Mouse (Mus musculus): ENCODE measurements around the gene Polh. TPM values are rescaled to one million over a fixed set of nuclear protein-coding genes. Genes with fewer than 3 reads are reported as not detected.

Polh gene
- polyA plus RNA-seq, 1 experiment from 2014 or later, result 6.6 TPM

GRCm38 (mm10) chr17:46123953-46124700 lies 78.3 kb downstream of the Polh start:
- DNase-seq (ENCODE audit: low spot score), result no peak
- H3K36me3 ChIP-seq (ENCODE audit: insufficient read depth, low read length), result peaks cover 43% of the 10 kb centered on the region
- H3K27ac ChIP-seq (ENCODE audit: low read length), result no peak overlapping the region
- ATAC-seq, result no peak
- no peaks in the 10 kb centered on the region for H3K9me3 ChIP-seq (ENCODE audit: low read length)
- TF ChIP-seq EP300 (IDR thresholded peaks at IDR 0.05), result no peak
- TF ChIP-seq CTCF (IDR thresholded peaks at IDR 0.05), result no peak
- no peaks in the 10 kb centered on the region for H3K27me3 ChIP-seq (replicated peaks; ENCODE audit: insufficient read depth, low read length)
- H3K4me3 ChIP-seq (ENCODE audit: low read depth, low read length), result no peak overlapping the region
- no peak overlapping the region for H3K9ac ChIP-seq (replicated peaks; ENCODE audit: low read depth)
- 86% methylated on average over 12 of the region's 12 CpGs for WGBS
- H3K4me2 ChIP-seq (replicated peaks; ENCODE audit: low read depth, low read length), result no peak overlapping the region
- 0 out of 2 replicates have a peak, but pooled peaks cover 4% of the 10 kb centered on the region for H3K4me1 ChIP-seq (ENCODE audit: insufficient read depth, low read depth, low read length)

DNA sequence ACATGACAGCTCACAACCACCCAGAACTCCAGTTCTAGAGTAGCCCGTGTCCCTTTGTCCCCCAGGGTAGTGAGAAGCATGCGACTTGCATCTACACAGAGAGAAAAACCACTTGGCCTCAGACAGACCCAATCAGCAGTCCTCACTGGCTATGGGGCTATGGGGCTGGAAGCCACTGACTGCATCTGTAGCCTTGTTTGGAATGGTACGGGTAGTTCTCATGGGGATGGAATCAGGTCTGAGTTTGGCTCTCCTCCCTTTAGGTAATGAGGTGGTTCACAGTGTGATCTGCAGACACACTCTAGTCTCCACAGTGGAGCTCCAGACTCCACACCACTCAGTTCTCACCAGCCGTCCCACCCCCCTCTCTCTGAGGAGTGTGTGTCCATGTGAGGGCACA lies 79.2 kb downstream of the Polh start:
- no peak overlapping the region for H3K27ac ChIP-seq (ENCODE audit: low read length)
- no peak for ATAC-seq
- 0 out of 2 replicates have a peak, but pooled peaks cover 4% of the 10 kb centered on the region for H3K4me1 ChIP-seq (ENCODE audit: insufficient read depth, low read depth, low read length)
- WGBS, result 95% methylated on average over 4 of the region's 4 CpGs
- no peaks in the 10 kb centered on the region for H3K9me3 ChIP-seq (ENCODE audit: low read length)
- TF ChIP-seq EP300 (IDR thresholded peaks at IDR 0.05), result no peak
- TF ChIP-seq CTCF (IDR thresholded peaks at IDR 0.05), result no peak
- H3K9ac ChIP-seq (replicated peaks; ENCODE audit: low read depth), result no peak overlapping the region
- H3K36me3 ChIP-seq (ENCODE audit: insufficient read depth, low read length), result peaks cover 34% of the 10 kb centered on the region
- H3K4me3 ChIP-seq (ENCODE audit: low read depth, low read length), result no peak overlapping the region
- DNase-seq (ENCODE audit: low spot score), result no peak
- no peak overlapping the region for H3K4me2 ChIP-seq (replicated peaks; ENCODE audit: low read depth, low read length)
- no peaks in the 10 kb centered on the region for H3K27me3 ChIP-seq (replicated peaks; ENCODE audit: insufficient read depth, low read length)

- ATAC-seq (no peak), DNase-seq (ENCODE audit: low spot score) (no peak)
- Histone ChIP-seq H3K27me3 (replicated peaks; ENCODE audit: insufficient read depth, low read length) (no peaks in the 10 kb centered on the region), H3K27ac (ENCODE audit: low read length) (no peak overlapping the region), H3K4me2 (replicated peaks; ENCODE audit: low read depth, low read length) (no peak overlapping the region), H3K36me3 (ENCODE audit: insufficient read depth, low read length) (peaks cover 29% of the 10 kb centered on the region), H3K4me1 (ENCODE audit: insufficient read depth, low read depth, low read length) (0 out of 2 replicates have a peak, but pooled peaks cover 4% of the 10 kb centered on the region), H3K9ac (replicated peaks; ENCODE audit: low read depth) (no peak overlapping the region), H3K4me3 (ENCODE audit: low read depth, low read length) (no peak overlapping the region), H3K9me3 (ENCODE audit: low read length) (no peaks in the 10 kb centered on the region)
- TF ChIP-seq CTCF (IDR thresholded peaks at IDR 0.05) (no peak), EP300 (IDR thresholded peaks at IDR 0.05) (no peak)
- 98% methylated on average over 4 of the region's 4 CpGs for WGBS
Observed at GRCm38 (mm10) chr17:46122791-46123190, 79.7 kb downstream of the Polh start.

MicroRNAs encoded within 50 kb of the gene (microRNA counts, 519-probe panel; counts per million panel counts)
- microRNA mmu-miR-693-3p (not detected), microRNA mmu-miR-693-5p (not detected)

Small RNA genes within 50 kb of the gene (microRNA-seq; reads per million reads assigned to microRNA genes)
- gene Mir693, result not detected

Other genes with a start within 250 kb of the Polh start
- gene Vegfa, start 170.3 kb downstream of the Polh start, polyA plus RNA-seq (2015; fragmentation: Nextera tagmentation; extraction: Ambion mirVana), result 21.4 and 31.9 TPM in 2 replicates
- 96.4 and 103 TPM in 2 replicates for gene Mrps18a, start 91.7 kb downstream of the Polh start, polyA plus RNA-seq (2015; fragmentation: Nextera tagmentation; extraction: Ambion mirVana)
- gene Rsph9, start 58.4 kb downstream of the Polh start, polyA plus RNA-seq (2015; fragmentation: Nextera tagmentation; extraction: Ambion mirVana), result 31.7 and 32.4 TPM in 2 replicates
- 43.5 and 44.6 TPM in 2 replicates for gene Mad2l1bp, start 49.1 kb downstream of the Polh start, polyA plus RNA-seq (2015; fragmentation: Nextera tagmentation; extraction: Ambion mirVana)
- 38.8 and 39.5 TPM in 2 replicates for gene Gtpbp2, start 41.6 kb downstream of the Polh start, polyA plus RNA-seq (2015; fragmentation: Nextera tagmentation; extraction: Ambion mirVana)
- gene Xpo5, start 137 bp upstream of the Polh start, polyA plus RNA-seq (2015; fragmentation: Nextera tagmentation; extraction: Ambion mirVana), result 14.8 and 16.2 TPM in 2 replicates
- gene Polr1c, start 45.4 kb upstream of the Polh start, polyA plus RNA-seq (2015; fragmentation: Nextera tagmentation; extraction: Ambion mirVana), result 82.0 and 89.9 TPM in 2 replicates
- gene Yipf3, start 45.4 kb upstream of the Polh start, polyA plus RNA-seq (2015; fragmentation: Nextera tagmentation; extraction: Ambion mirVana), result 185 and 199 TPM in 2 replicates
- gene Lrrc73, start 50.9 kb upstream of the Polh start, polyA plus RNA-seq (2015; fragmentation: Nextera tagmentation; extraction: Ambion mirVana), result 3.7 and 5.2 TPM in 2 replicates
- 21.0 and 22.8 TPM in 2 replicates for gene Tjap1, start 80.4 kb upstream of the Polh start, polyA plus RNA-seq (2015; fragmentation: Nextera tagmentation; extraction: Ambion mirVana)
- 1.3 TPM in 2 replicates for gene Dlk2, start 94.8 kb upstream of the Polh start, polyA plus RNA-seq (2015; fragmentation: Nextera tagmentation; extraction: Ambion mirVana)
- 3.4 and 3.8 TPM in 2 replicates for gene Abcc10, start 125.7 kb upstream of the Polh start, polyA plus RNA-seq (2015; fragmentation: Nextera tagmentation; extraction: Ambion mirVana)
- gene Zfp318, start 181.1 kb upstream of the Polh start, polyA plus RNA-seq (2015; fragmentation: Nextera tagmentation; extraction: Ambion mirVana), result 5.8 and 6.3 TPM in 2 replicates
- gene Crip3, start 226.3 kb upstream of the Polh start, polyA plus RNA-seq (2015; fragmentation: Nextera tagmentation; extraction: Ambion mirVana), result 0.76 and 0.81 TPM in 2 replicates
- not detected in 2 replicates for gene Slc22a7, start 235.8 kb upstream of the Polh start, polyA plus RNA-seq (2015; fragmentation: Nextera tagmentation; extraction: Ambion mirVana)